Mouse (Mus musculus): ENCODE results near the gene Slpi.

Gene Slpi

DNA sequence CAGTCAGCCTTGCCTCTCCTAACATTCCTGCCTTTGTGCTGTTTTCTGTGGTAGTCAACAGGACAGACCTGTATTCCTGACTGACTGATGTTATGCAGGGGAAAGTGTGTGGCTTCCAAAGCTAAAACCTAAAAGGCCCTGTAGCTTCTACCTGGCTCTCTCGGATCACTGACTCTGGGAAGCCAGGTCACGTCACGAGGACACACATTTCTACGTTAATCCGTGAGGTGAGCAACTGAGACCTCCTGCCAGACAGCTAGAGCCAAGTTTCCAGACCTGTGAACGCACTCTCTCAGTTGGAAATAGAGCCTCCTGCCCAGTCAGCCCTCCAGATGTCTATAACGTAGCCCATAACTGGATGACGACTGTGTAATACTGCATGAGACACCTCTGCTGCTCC, 33.1 kb upstream of the Slpi start:
- in situ Hi-C loops (cut with MboI; ENCODE audit: unreplicated experiment in 2 of 2) = no loop called here

- in situ Hi-C loops (cut with MboI; ENCODE audit: unreplicated experiment in 2 of 2) = no loop called here
Observed at GRCm38 (mm10) chr2:164421306-164421705, 32.4 kb upstream of the Slpi start.

- in situ Hi-C loops (cut with MboI; ENCODE audit: unreplicated experiment in 2 of 2) = loop anchor here (5.0 kb wide), 3 partner anchors 38 to 308 kb away; partner anchors contain the start of gene Sys1 (in 2 of the 2)
Observed at GRCm38 (mm10) chr2:164419489-164419888, 30.6 kb upstream of the Slpi start.

DNA sequence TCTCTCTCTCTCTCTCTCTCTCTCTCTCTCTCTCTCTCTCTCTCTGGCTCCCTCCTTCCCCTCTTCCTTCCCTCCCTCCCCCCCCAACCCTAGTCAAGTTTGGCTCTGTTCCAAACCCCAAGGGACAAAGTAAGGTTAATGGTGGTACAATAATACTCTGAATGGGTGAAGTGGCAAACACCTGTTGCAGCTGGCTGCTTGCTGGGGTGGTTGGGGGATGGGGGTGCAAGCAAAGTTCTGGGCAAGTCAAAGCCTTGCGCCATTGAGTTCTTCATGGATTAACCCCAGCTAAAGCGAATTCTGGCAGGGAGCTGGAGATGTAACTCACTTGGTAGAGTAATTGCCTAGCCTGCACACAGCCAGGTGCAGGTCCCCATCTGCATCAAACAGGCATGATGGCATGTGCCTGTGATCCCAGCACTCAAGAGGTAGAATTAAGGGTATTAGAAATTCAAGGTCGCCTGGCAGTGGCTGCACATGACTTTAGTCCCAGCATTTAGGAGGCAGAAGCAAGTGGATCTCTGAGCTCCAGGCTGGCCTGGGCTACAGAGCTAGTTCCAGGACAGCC, 29.5 kb upstream of the Slpi start:
- in situ Hi-C loops (cut with MboI; ENCODE audit: unreplicated experiment in 2 of 2) = loop anchor here (5.0 kb wide), 3 partner anchors 39 to 309 kb away; partner anchors contain the start of gene Sys1 (in 2 of the 2)

GRCm38 (mm10) chr2:164417198-164417597, 28.3 kb upstream of the Slpi start:
- in situ Hi-C loops (cut with MboI; ENCODE audit: unreplicated experiment in 2 of 2) = loop anchor here (5.0 kb wide), 3 partner anchors 40 to 310 kb away; partner anchors contain the start of gene Sys1 (in 2 of the 2)

GRCm38 (mm10) chr2:164414581-164414980, 25.7 kb upstream of the Slpi start:
- in situ Hi-C loops (cut with MboI; ENCODE audit: unreplicated experiment in 2 of 2) = loop anchor here in 1 of 2 experiments (5.0 kb wide), 1 partner anchor 308 kb away; no protein-coding TSS in a partner anchor

DNA sequence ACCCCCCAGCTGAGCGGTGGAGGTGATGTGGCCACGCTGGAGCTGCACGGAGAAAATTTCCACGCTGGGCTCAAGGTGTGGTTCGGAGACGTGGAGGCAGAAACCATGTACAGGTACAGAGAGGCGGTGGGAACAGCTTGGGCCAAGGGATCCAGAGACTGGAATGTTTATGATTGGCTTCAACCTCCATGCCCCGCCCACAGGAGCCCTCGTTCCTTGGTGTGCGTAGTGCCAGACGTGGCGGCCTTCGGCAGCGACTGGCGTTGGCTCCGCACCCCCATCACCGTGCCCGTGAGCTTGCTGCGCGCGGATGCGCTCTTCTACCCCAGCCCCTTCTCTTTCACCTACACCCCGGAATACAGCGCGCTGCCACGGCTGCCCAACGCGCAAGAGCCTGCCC, 25.3 kb upstream of the Slpi start:
- in situ Hi-C loops (cut with MboI; ENCODE audit: unreplicated experiment in 2 of 2) = loop anchor here in 1 of 2 experiments (5.0 kb wide), 1 partner anchor 308 kb away; no protein-coding TSS in a partner anchor

GRCm38 (mm10) chr2:164407708-164408107, 18.8 kb upstream of the Slpi start:
- in situ Hi-C loops (cut with MboI; ENCODE audit: unreplicated experiment in 2 of 2) = no loop called here

- in situ Hi-C loops (cut with MboI; ENCODE audit: unreplicated experiment in 2 of 2) = no loop called here
Observed at GRCm38 (mm10) chr2:164405519-164405918, 16.6 kb upstream of the Slpi start.

- in situ Hi-C loops (cut with MboI; ENCODE audit: unreplicated experiment in 2 of 2) = no loop called here
Observed at GRCm38 (mm10) chr2:164405060-164405459, 16.2 kb upstream of the Slpi start, which contains the start of gene Matn4. Gene Matn4 (minus strand): TSS chr2:164405160.

DNA sequence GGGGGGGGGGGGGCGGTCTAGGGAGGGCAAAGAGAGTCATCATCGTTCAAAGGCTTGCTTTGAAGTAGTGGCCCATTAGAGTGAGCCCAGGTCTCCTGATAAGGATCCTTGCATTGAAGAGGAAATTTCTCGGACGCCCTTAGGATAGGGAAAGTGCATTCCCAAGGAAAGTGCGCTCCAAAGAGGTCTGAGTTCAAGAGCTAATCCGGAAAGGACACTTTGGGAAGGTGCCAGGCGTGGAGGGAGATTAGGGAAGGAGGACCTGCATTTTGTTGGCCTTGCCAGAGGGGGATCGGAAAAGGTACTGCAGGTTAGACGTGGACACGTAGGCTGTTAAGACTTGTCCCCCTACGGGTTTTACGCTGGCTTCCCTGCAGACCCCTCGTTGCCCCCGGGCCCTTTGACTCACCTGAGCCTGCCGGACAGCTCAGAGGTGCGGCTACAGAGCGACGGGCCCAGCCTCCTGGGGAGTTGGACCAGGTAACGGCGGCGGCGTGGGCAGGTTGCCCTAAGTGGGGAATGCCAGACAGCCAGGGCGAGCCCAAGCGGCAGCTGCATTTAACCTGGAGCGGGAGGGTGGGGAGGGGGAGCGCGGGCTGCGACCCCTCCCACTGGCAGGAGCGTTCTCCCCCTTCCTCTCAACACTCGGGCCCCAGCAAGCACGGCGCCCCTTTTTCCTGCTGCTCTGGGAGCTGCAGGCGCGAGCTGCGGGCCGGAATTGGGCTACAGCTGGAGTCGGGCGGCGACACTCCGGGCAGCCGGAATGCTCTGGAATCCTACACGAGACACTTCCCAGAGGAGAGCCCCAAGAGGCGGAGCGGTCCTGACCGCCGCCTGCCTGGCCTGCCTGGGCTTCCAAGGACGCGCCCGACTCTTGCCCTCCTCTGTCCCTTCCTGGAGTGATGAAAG, 15.4 kb upstream of the Slpi start:
- in situ Hi-C loops (cut with MboI; ENCODE audit: unreplicated experiment in 2 of 2) = no loop called here

- in situ Hi-C loops (cut with MboI; ENCODE audit: unreplicated experiment in 2 of 2) = no loop called here
Observed at GRCm38 (mm10) chr2:164403396-164404081, 14.6 kb upstream of the Slpi start.

- in situ Hi-C loops (cut with MboI; ENCODE audit: unreplicated experiment in 2 of 2) = no loop called here
Observed at GRCm38 (mm10) chr2:164402906-164403305, 14.0 kb upstream of the Slpi start, which contains the start of gene Rbpjl. Gene Rbpjl (plus strand): TSS chr2:164403141.

DNA sequence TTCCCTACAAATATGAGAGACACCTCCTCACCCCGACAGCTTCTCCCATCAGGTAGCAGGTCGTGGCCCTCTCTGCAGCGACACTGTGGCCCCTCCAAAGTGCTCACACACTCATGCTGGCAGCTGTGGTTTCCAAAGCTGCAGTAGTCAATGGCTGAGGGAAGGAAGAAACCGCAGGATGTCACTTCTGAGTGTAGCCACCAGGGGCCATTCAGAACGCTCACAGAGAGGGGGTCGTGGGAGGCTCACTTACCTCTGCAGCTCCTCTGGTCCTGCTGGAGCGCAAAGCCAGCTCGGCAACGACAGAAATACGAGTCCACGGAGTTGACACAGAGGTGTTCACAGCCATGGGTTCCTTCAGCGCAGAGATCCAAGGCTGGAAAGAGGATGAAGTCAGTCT, 8.0 kb upstream of the Slpi start:
- in situ Hi-C loops (cut with MboI; ENCODE audit: unreplicated experiment in 2 of 2) = no loop called here

- in situ Hi-C loops (cut with MboI; ENCODE audit: unreplicated experiment in 2 of 2) = no loop called here
Observed at GRCm38 (mm10) chr2:164396076-164396475, 7.2 kb upstream of the Slpi start.

DNA sequence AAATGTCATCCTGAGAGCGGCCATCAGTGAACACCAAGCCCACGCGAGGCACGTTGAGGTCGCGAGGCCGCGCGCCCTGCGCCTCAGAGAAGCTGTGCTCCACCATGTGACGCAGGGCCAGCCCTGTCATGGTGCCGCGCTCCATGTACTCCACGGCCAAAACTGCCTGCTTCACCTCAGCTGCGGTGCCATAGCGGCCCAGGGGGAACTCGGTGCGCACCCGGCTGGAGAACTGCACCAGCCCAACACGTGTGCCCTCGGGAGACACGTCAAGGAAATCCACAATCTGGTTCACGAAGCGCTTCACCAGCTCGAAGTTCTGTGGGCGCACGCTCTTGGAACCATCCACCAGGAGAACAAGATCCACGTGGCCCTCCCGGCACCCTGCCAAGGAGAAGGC, 4.2 kb upstream of the Slpi start:
- in situ Hi-C loops (cut with MboI; ENCODE audit: unreplicated experiment in 2 of 2) = no loop called here

DNA sequence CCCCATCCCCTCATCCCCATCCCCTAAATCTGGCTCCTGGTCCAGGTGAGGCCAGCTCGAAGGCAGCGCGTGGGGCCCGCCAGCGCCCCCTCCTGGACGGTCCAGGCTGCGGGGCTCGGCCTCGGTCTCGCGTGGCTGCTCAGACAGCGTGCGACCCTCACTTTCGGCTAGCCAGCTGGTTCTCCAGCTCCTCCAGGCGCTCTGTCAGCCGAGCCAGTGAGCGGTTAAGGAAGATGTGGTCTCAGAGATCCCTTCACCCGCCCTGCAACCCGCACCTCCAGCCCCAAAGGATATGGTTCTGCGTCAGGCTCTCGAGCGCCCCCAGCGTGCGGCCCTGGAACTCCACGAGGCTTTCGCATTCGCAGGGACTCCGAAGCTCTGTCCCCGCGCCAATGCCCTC, 604 bp upstream of the Slpi start:
- in situ Hi-C loops (cut with MboI; ENCODE audit: unreplicated experiment in 2 of 2) = loop anchor here (5.0 to 10.0 kb wide), 2 partner anchors 37 to 205 kb away; partner anchors contain the start of gene Wfdc5 (in 1 of the 2)

DNA sequence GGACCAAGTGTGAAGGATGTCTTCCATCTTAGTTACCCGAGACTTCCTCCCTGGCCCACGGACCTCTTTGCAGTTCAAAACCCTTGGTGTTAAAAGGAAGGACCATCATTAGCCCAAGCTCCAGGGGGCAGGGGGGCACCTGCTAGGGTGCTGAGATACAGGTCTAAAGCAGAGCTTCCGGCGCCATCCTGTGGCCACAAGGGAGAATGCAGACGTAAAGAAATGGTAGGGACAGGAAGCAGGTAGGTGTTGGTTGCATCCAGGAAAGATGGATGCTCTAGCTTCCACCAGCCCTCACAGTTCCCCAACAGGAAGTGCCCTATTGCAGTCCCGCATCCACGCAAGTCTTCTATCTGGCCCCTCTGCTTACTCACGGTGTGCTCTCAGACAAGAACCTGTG, 1.9 kb downstream of the Slpi start:
- in situ Hi-C loops (cut with MboI; ENCODE audit: unreplicated experiment in 2 of 2) = loop anchor here (5.0 to 10.0 kb wide), 2 partner anchors 35 to 202 kb away; partner anchors contain the start of gene Wfdc5 (in 1 of the 2)

DNA sequence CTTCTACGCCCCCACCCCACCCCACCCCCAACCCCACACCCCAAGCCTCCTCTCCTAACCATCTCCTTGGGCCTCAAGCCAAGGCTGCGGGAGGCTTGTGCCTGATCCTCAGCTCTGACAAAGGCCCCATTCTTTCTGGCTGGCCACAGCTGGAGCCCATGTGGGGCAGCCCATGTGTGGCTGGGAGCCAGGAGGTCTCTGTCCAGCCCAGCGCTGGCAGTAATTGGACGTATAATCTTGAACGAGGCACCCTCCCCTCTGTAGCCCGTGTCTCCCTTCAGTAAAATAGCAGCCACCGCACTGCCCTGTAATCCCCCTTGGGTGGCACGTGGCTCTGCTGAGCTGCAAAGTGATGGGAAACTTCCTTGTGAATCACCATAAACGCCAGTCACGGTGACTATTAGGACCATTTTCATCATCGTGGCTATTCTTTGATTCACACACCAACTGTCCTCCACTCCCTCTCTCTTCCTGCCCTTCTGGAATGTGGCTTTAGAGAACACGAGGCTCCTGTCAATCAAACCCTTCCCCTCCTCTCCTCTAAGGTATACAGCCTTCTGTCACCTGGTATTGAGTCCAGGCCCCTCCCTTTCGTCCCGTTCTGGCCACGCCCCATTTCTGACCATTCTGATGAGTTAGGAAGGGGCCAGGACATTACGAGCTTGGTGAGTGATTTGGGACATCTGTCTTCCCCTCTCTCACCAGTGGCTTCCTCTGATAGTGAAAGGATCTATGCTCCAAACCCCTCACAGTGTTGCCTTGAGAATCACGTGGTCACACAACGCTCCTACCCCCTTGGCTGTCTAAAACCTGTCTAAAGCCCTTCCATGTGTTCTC, 2.8 kb downstream of the Slpi start:
- in situ Hi-C loops (cut with MboI; ENCODE audit: unreplicated experiment in 2 of 2) = loop anchor here (5.0 to 10.0 kb wide), 2 partner anchors 34 to 201 kb away; partner anchors contain the start of gene Wfdc5 (in 1 of the 2)
